Mouse (Mus musculus) embryonic facial prominence, embryonic 14.5 days (tissue): ENCODE measurements around the gene C2cd3. TPM values are rescaled to one million over a fixed set of nuclear protein-coding genes. Genes with fewer than 3 reads are reported as not detected.

ENCODE experiments used
- ATAC-seq: fragments of 200-750 bp; cut with Nextera tagmentation; 2 replicates; pipeline ENCODE4 v1.8.0; 2017; ENCODE audit warnings: low read depth, moderate number of reproducible peaks, moderate TSS enrichment
- DNase-seq: peaks from one replicate; pipeline ENCODE4 v3.0.0-alpha.2; 2015; ENCODE audit warnings: low spot score
- H3K27ac ChIP-seq: fragments of 300-500 bp; sonication (generic); replicated peaks from 2 replicates; pipeline ENCODE4 v1.5.1; 2014; ENCODE audit warnings: low read depth, mild to moderate bottlenecking, low read length, moderate library complexity
- H3K27me3 ChIP-seq: fragments of 300-500 bp; sonication (generic); replicated peaks from 2 replicates; pipeline ENCODE4 v1.6.1; 2014; ENCODE audit warnings: low read length; ENCODE audit not compliant: control insufficient read depth, insufficient read depth
- H3K36me3 ChIP-seq: fragments of 300-500 bp; sonication (generic); 2 replicates; pipeline ENCODE4 v1.6.1; 2014; ENCODE audit warnings: low read length, mixed read lengths; ENCODE audit not compliant: control insufficient read depth, insufficient read depth
- H3K4me1 ChIP-seq: fragments of 300-500 bp; sonication (generic); 2 replicates; pipeline ENCODE4 v1.6.1; 2014; ENCODE audit warnings: antibody characterized with exemption, low read length; ENCODE audit not compliant: control insufficient read depth, insufficient read depth
- H3K4me2 ChIP-seq: fragments of 300-500 bp; sonication (generic); 2 replicates; pipeline ENCODE4 v1.6.1; 2014; ENCODE audit warnings: low read depth, mild to moderate bottlenecking, low read length, moderate library complexity, mixed read lengths
- H3K4me3 ChIP-seq: fragments of 300-500 bp; sonication (generic); 2 replicates; pipeline ENCODE4 v1.5.1; 2014; ENCODE audit warnings: low read depth, mild to moderate bottlenecking, low read length
- H3K9ac ChIP-seq: fragments of 300-500 bp; sonication (generic); 2 replicates; pipeline ENCODE4 v1.6.1; 2014; ENCODE audit warnings: low read depth, mild to moderate bottlenecking, low read length, moderate library complexity, mixed read lengths
- H3K9me3 ChIP-seq: fragments of 300-500 bp; sonication (generic); 2 replicates; pipeline ENCODE4 v1.6.1; 2016; ENCODE audit warnings: low read length; ENCODE audit not compliant: control insufficient read depth
- whole genome bisulfite sequencing: fragments of 180-500 bp; shearing (Covaris S2); extraction: QIAGEN DNeasy Blood & Tissue Kit; methylation state at CpG from one replicate; pipeline ENCODE4 v1.1.7; 2014; 5-methylcytosine and 5-hydroxymethylcytosine counted together
- polyA plus RNA-seq: library from polyadenylated mRNA; unstranded; fragments of >200 nt; fragmentation: Nextera tagmentation; extraction: Ambion mirVana; gene quantifications from 2 replicates; pipeline ENCODE4 v1.2.1, GENCODE M21; 2014

Gene C2cd3
- polyA plus RNA-seq, 1 experiment from 2014 or later, result 21.7 TPM

DNA sequence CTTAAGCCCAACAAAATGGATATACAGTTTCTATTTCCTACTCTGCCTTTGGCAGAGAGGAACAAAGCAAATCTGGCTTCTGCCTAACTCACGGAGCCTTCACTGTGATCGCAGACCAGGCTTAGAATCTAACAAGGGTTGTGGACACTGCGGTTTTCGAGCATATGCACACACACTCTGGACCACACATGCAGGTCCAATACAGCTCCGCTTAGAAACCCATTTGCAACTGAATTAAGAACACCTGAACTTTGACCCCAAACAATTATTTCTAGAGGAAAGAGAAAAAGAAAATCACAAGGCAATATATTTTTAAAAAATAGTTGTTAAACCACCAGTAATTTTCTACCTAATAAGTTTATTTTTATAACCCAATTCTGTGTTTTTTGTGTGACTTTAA, 15.7 kb upstream of the C2cd3 start:
- ATAC-seq, result no peak
- Histone ChIP-seq H3K4me1 (no peaks in the 10 kb centered on the region), H3K27me3 (no peaks in the 10 kb centered on the region), H3K4me3 (no peak overlapping the region), H3K9me3 (no peaks in the 10 kb centered on the region), H3K9ac (no peak overlapping the region), H3K27ac (no peak overlapping the region), H3K36me3 (peaks cover 12% of the 10 kb centered on the region; the same call in 1 of the 2 replicates), H3K4me2 (no peak overlapping the region)
- no peak for DNase-seq
- 74% methylated on average over 5 of the region's 5 CpGs for WGBS

DNA sequence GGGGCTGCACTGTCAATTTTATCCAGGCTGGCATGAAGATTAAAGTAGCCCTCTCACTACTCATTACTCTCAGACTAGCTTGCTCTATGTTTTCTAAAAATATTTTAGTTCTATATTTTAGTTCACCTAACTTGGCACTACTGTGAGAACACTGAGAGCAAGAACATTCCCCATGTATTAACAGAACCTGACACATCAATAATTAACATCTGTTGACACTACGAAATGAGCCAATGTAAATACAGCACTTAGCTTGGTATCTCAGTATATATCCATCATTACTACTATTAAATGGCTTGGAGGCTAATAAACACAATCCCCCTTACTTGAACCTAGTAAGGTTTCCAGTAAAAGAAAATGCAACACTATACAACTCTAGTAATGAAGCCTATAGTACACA, 15.3 kb upstream of the C2cd3 start:
- WGBS, result 87% methylated on average over 1 of the region's 1 CpGs
- H3K27ac ChIP-seq, result no peak overlapping the region
- DNase-seq (no peak), ATAC-seq (no peak)
- H3K9me3 ChIP-seq, result no peaks in the 10 kb centered on the region
- no peak overlapping the region for H3K9ac ChIP-seq
- H3K4me1 ChIP-seq, result no peaks in the 10 kb centered on the region
- H3K27me3 ChIP-seq, result no peaks in the 10 kb centered on the region
- H3K4me2 ChIP-seq, result no peak overlapping the region
- no peak overlapping the region for H3K4me3 ChIP-seq
- H3K36me3 ChIP-seq, result peaks cover 12% of the 10 kb centered on the region; the same call in 1 of the 2 replicates

DNA sequence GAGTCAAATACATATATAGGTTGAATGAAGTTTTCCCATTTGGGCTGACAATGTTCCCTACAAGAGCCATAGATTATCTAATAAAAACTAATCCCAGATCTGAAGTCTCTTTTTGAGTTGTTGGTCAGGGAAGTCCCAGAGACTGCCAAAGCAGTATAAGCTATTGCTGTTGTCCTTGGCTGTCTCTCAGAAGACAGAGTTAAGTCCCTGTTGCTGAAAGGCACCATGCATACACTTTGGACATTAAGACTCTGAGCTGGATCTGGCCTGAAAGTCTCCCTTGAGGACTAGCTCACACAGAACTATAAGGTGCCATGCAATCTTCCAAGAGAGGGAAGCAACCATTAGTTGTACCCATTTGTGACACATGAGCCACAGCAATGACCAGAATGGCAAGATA, 14.2 kb upstream of the C2cd3 start:
- Histone ChIP-seq H3K27ac (no peak overlapping the region), H3K9ac (no peak overlapping the region), H3K36me3 (peaks cover 9% of the 10 kb centered on the region; the same call in 1 of the 2 replicates), H3K9me3 (no peaks in the 10 kb centered on the region), H3K4me2 (no peak overlapping the region), H3K4me1 (no peaks in the 10 kb centered on the region), H3K4me3 (no peak overlapping the region), H3K27me3 (no peaks in the 10 kb centered on the region)
- ATAC-seq (no peak), DNase-seq (no peak)

DNA sequence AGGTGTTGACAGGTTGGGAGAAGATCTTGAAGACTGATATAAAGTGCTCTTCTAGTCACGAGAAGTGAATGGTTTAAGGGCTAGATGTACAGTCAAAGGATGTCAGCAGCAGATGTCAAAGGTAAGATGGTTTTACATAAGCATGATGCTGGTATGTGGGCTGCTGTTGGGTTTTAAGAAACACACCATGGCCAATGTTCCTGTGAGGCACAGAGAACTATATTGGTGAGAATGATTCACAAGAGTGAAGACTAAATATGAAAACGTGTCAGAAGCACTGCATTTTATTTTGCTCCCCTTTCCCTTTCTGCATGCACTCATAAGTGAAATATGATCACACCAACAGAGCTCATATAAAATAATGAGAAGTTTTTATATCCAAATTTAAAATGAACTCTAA, 8.9 kb upstream of the C2cd3 start:
- no peaks in the 10 kb centered on the region for H3K27me3 ChIP-seq
- 83% methylated on average over 2 of the region's 2 CpGs for WGBS
- no peak for ATAC-seq

DNA sequence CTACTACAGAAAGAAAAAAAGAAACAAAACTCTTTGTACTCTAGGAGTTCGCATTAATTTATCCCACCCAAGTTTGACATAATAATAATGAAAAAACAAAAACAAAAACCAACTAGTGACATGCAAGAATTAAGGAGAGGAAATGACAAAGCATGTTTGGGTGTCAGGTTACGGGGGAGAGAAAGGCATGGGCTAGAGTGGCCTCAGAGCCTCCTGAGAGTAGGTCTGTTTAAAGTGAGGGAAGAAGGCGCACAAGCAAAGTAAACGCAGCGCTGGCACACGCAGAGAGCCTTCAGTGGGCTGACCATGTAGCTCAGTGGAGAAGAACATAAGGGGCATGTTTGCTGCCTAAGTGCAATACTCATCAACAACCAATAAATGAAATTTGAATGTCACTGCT, 7.1 kb upstream of the C2cd3 start:
- Histone ChIP-seq H3K36me3 (0 out of 2 replicates have a peak, but pooled peaks cover 3% of the 10 kb centered on the region), H3K9ac (no peak overlapping the region), H3K27ac (no peak overlapping the region), H3K27me3 (no peaks in the 10 kb centered on the region), H3K9me3 (no peaks in the 10 kb centered on the region), H3K4me1 (0 out of 2 replicates have a peak, but pooled peaks cover 6% of the 10 kb centered on the region), H3K4me2 (no peak overlapping the region), H3K4me3 (no peak overlapping the region)
- ATAC-seq (no peak), DNase-seq (no peak)
- 34% methylated on average over 6 of the region's 6 CpGs for WGBS

More for the DNA sequence above, 8.9 kb upstream of the C2cd3 start:
- DNase-seq, result no peak
- no peak overlapping the region for H3K4me2 ChIP-seq
- H3K4me1 ChIP-seq, result 0 out of 2 replicates have a peak, but pooled peaks cover 5% of the 10 kb centered on the region
- no peak overlapping the region for H3K27ac ChIP-seq
- H3K9ac ChIP-seq, result no peak overlapping the region
- no peaks in the 10 kb centered on the region for H3K36me3 ChIP-seq
- H3K9me3 ChIP-seq, result no peaks in the 10 kb centered on the region
- H3K4me3 ChIP-seq, result no peak overlapping the region

DNA sequence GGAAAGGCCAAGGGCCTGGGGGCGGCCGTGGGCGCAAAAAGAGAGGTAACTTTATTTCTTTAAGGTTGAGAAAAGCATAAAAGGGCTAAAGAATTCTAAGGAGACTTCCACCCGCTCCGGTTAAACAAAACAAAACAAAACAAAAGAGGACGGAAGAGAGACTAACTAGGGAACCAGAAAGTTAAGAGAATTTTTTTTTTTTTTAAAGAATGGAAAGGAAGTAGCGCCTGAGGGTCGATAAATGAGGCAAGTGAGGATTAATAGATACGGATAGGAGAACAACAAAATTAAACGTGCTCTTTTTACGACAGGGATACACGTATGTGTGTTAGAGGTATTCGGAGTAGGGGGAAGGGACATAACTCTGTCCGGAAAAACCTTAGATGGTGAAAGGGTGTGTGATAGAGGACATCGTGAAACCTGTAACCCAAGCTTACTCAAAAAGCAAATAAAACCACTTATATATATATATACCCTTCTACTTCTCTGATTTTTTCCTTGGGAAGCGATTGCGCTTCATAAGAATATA, 483 bp downstream of the C2cd3 start:
- peak overlapping the region; percentile 91 for H3K27ac ChIP-seq
- H3K4me2 ChIP-seq, result peak overlapping the region; percentile 62
- peak overlapping the region; percentile 67 for H3K4me3 ChIP-seq
- DNase-seq, result peak; percentile 19
- H3K27me3 ChIP-seq, result no peaks in the 10 kb centered on the region
- H3K4me1 ChIP-seq, result peaks cover 16% of the 10 kb centered on the region
- WGBS, result 6% methylated on average over 17 of the region's 17 CpGs
- H3K9ac ChIP-seq, result peak overlapping the region; percentile 69
- no peaks in the 10 kb centered on the region for H3K9me3 ChIP-seq
- H3K36me3 ChIP-seq, result peaks cover 29% of the 10 kb centered on the region
- ATAC-seq, result no peak

DNA sequence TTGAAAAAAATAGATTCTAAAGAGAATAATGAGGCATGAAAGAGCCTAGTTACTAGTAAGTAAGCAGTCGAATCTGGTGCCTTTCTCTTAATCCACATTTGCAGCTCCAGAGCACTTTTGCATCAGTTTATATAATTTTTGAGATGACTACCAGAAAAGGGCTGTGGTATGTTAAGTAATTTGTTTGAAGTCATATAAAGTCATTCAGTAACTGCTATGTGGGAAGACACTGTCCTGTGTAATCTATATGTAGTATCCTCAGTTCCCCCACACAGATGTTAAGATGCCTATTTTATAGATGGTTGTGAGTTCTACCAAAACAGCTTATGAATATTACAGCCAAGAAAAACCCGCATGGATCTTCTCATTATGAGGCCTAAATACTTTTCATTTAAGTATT, 6.2 kb downstream of the C2cd3 start:
- H3K27ac ChIP-seq, result no peak overlapping the region
- no peaks in the 10 kb centered on the region for H3K4me1 ChIP-seq
- peaks cover 66% of the 10 kb centered on the region for H3K36me3 ChIP-seq
- no peak overlapping the region for H3K9ac ChIP-seq
- no peak overlapping the region for H3K4me2 ChIP-seq
- DNase-seq (no peak), ATAC-seq (no peak)
- no peaks in the 10 kb centered on the region for H3K27me3 ChIP-seq
- no peaks in the 10 kb centered on the region for H3K9me3 ChIP-seq
- no peak overlapping the region for H3K4me3 ChIP-seq
- WGBS, result 85% methylated on average over 2 of the region's 2 CpGs

DNA sequence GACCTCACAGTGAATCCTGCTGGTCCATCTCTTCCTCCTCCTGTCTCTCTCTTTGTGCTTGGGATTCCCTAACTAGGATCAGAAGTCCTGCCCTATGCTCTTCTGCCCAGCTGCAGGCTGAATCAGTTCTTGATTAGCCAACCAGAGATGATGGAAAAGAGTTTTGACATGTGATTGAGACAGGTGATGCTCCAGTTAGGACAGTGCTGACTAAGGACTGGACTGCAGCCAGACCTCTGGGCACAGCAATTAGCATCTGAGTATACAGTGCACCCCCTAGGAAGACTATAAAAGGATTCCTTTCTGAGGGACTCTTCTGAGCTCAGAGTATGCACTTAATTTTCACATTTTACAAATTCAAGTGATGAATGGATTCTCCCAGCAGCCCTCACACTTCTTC, 9.1 kb downstream of the C2cd3 start:
- H3K4me3 ChIP-seq, result no peak overlapping the region
- H3K4me2 ChIP-seq, result no peak overlapping the region
- H3K36me3 ChIP-seq, result peaks cover 48% of the 10 kb centered on the region
- DNase-seq, result no peak
- no peak for ATAC-seq
- no peaks in the 10 kb centered on the region for H3K27me3 ChIP-seq
- H3K9me3 ChIP-seq, result no peaks in the 10 kb centered on the region
- no peaks in the 10 kb centered on the region for H3K4me1 ChIP-seq
- H3K27ac ChIP-seq, result no peak overlapping the region
- H3K9ac ChIP-seq, result no peak overlapping the region

DNA sequence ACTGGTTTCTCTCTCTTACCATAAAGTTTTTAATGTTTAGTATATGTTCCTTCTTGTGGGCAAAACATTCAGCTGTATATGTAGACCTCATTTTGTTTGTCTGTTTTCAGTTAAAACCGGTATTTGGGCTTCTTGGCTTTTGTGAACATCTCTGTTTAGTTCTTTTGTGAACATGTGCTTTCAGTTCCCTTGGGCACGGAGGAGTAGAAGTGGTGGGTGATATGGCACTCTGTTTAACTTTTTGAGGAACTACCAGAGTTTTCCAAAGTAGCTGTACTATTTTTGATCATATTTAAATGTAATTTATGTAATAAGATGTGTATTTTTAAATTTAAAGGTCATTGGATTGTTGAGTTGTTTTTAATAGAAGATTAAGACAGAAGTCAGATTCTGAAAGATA, 11.2 kb downstream of the C2cd3 start:
- DNase-seq, result no peak
- WGBS, result 68% methylated on average over 2 of the region's 2 CpGs
- Histone ChIP-seq H3K9me3 (no peaks in the 10 kb centered on the region), H3K9ac (no peak overlapping the region), H3K4me2 (no peak overlapping the region), H3K36me3 (peaks cover 37% of the 10 kb centered on the region), H3K4me3 (no peak overlapping the region), H3K27ac (no peak overlapping the region), H3K4me1 (no peaks in the 10 kb centered on the region), H3K27me3 (no peaks in the 10 kb centered on the region)
- ATAC-seq, result no peak
